Mouse (Mus musculus) bone marrow macrophage, adult 2 months (primary cell): ENCODE measurements at regions not wholly inside any gene's neighbourhood (a gene's known extent, or its start where the extent isn't known, plus 50 kb on each side); places are given as distances from the start of the nearest gene placed in this dataset.

Source experiments
- H3K27ac ChIP-seq: 2 replicates; pipeline ENCODE4 v1.5.1; 2012; ENCODE audit warnings: low read depth, low read length; ENCODE audit not compliant: insufficient read depth
- H3K4me1 ChIP-seq: 2 replicates; pipeline ENCODE4 v1.6.1; 2012; ENCODE audit warnings: low read length; ENCODE audit not compliant: control insufficient read depth, insufficient read depth
- H3K4me3 ChIP-seq: 2 replicates; pipeline ENCODE4 v1.5.1; 2012; ENCODE audit warnings: mild to moderate bottlenecking, low read length, moderate library complexity; ENCODE audit not compliant: insufficient read depth
- CTCF ChIP-seq: IDR thresholded peaks from 2 replicates; pipeline ENCODE4 v1.5.1; 2012; ENCODE audit warnings: low read depth, mild to moderate bottlenecking, low read length, moderate library complexity
- POLR2A ChIP-seq: IDR thresholded peaks from 2 replicates; pipeline ENCODE4 v1.6.1; 2012; ENCODE audit warnings: mild to moderate bottlenecking, low read depth, low read length, borderline replicate concordance

- Histone ChIP-seq H3K4me3 (no peak overlapping the region), H3K4me1 (no peaks in the 10 kb centered on the region), H3K27ac (no peak overlapping the region)
- no peak for TF ChIP-seq CTCF
- no peak for TF ChIP-seq POLR2A
These were observed 124.4 kb upstream of the Pja1 start for GRCm38 (mm10) chrX:99595493-99595892.

- Histone ChIP-seq H3K4me1 (no peaks in the 10 kb centered on the region), H3K4me3 (no peak overlapping the region), H3K27ac (no peak overlapping the region)
- TF ChIP-seq POLR2A = no peak
- no peak for TF ChIP-seq CTCF
These were observed 122.9 kb upstream of the Pja1 start for GRCm38 (mm10) chrX:99593872-99594487.

- H3K4me3 ChIP-seq = no peak overlapping the region
- TF ChIP-seq CTCF (no peak), POLR2A (no peak)
- no peaks in the 10 kb centered on the region for H3K4me1 ChIP-seq
- no peak overlapping the region for H3K27ac ChIP-seq
These were observed 121.9 kb upstream of the Pja1 start for GRCm38 (mm10) chrX:99592980-99593379.

- no peak overlapping the region for H3K4me3 ChIP-seq
- TF ChIP-seq POLR2A = no peak
- no peak for TF ChIP-seq CTCF
- no peaks in the 10 kb centered on the region for H3K4me1 ChIP-seq
- no peak overlapping the region for H3K27ac ChIP-seq
These were observed 116.2 kb upstream of the Pja1 start for GRCm38 (mm10) chrX:99587284-99587683.

GRCm38 (mm10) chrX:99586282-99586681, 115.2 kb upstream of the Pja1 start:
- TF ChIP-seq CTCF = no peak
- no peak for TF ChIP-seq POLR2A
- Histone ChIP-seq H3K27ac (no peak overlapping the region), H3K4me3 (no peak overlapping the region), H3K4me1 (no peaks in the 10 kb centered on the region)

GRCm38 (mm10) chrX:99585703-99586102, 114.6 kb upstream of the Pja1 start:
- H3K4me1 ChIP-seq = no peaks in the 10 kb centered on the region
- H3K27ac ChIP-seq = no peak overlapping the region
- no peak overlapping the region for H3K4me3 ChIP-seq
- no peak for TF ChIP-seq POLR2A
- TF ChIP-seq CTCF = no peak

GRCm38 (mm10) chrX:99582611-99583010, 111.5 kb upstream of the Pja1 start:
- TF ChIP-seq CTCF (no peak), POLR2A (no peak)
- no peak overlapping the region for H3K4me3 ChIP-seq
- H3K27ac ChIP-seq = no peak overlapping the region
- no peaks in the 10 kb centered on the region for H3K4me1 ChIP-seq

- H3K4me1 ChIP-seq = no peaks in the 10 kb centered on the region
- no peak overlapping the region for H3K27ac ChIP-seq
- no peak overlapping the region for H3K4me3 ChIP-seq
- TF ChIP-seq CTCF (no peak), POLR2A (no peak)
These were observed 110.8 kb upstream of the Pja1 start for GRCm38 (mm10) chrX:99581632-99582466.

- TF ChIP-seq POLR2A (no peak), CTCF (no peak)
- no peak overlapping the region for H3K4me3 ChIP-seq
- no peak overlapping the region for H3K27ac ChIP-seq
- H3K4me1 ChIP-seq = no peaks in the 10 kb centered on the region
These were observed 108.1 kb upstream of the Pja1 start for GRCm38 (mm10) chrX:99579206-99579605.

GRCm38 (mm10) chrX:99578796-99579195, 107.7 kb upstream of the Pja1 start:
- no peak for TF ChIP-seq CTCF
- no peak for TF ChIP-seq POLR2A
- Histone ChIP-seq H3K27ac (no peak overlapping the region), H3K4me1 (no peaks in the 10 kb centered on the region)

More at GRCm38 (mm10) chrX:99578796-99579195, 107.7 kb upstream of the Pja1 start:
- no peak overlapping the region for H3K4me3 ChIP-seq
